Mouse (Mus musculus) heart, postnatal 25 days (tissue): ENCODE measurements around the gene Atp6v1g3. TPM values are rescaled to one million over a fixed set of nuclear protein-coding genes. Genes with fewer than 3 reads are reported as not detected.

Experiments used
- DNase-seq: peaks from one replicate; pipeline ENCODE4 v3.0.0; 2022; ENCODE audit warnings: low spot score
- intact Hi-C: fragments of 180-260 bp; cut with DNase I; formaldehyde crosslinking; loops from one replicate; pipeline ENCODE4 v1.15.1; 2025
- total RNA-seq, 2 experiments: library from RNA; stranded (reverse); gene quantifications; 2 replicates each; pipeline ENCODE4 v1.2.3; 2021

The Atp6v1g3 gene
- total RNA-seq, 2 experiments from 2014 or later: not detected

GRCm38 (mm10) chr1:138287665-138288064 is 14.1 kb downstream of the Atp6v1g3 start:
- no peak for DNase-seq
- intact Hi-C loops: no loop called here

GRCm38 (mm10) chr1:138288721-138289120 is 15.2 kb downstream of the Atp6v1g3 start:
- no peak for DNase-seq
- intact Hi-C loops: no loop called here

GRCm38 (mm10) chr1:138289455-138290425 is 16.2 kb downstream of the Atp6v1g3 start:
- no peak for DNase-seq
- intact Hi-C loops: no loop called here

- intact Hi-C loops: no loop called here
- DNase-seq: no peak
Measured at GRCm38 (mm10) chr1:138291463-138291862, 17.9 kb downstream of the Atp6v1g3 start.

GRCm38 (mm10) chr1:138294487-138294886 is 20.9 kb downstream of the Atp6v1g3 start:
- intact Hi-C loops: no loop called here
- no peak for DNase-seq

GRCm38 (mm10) chr1:138298156-138298555 is 24.6 kb downstream of the Atp6v1g3 start:
- intact Hi-C loops: no loop called here
- DNase-seq: no peak

GRCm38 (mm10) chr1:138299576-138299975 is 26.0 kb downstream of the Atp6v1g3 start:
- intact Hi-C loops: no loop called here

GRCm38 (mm10) chr1:138301920-138302319 is 28.4 kb downstream of the Atp6v1g3 start:
- no peak for DNase-seq
- intact Hi-C loops: no loop called here

More at GRCm38 (mm10) chr1:138299576-138299975, 26.0 kb downstream of the Atp6v1g3 start:
- no peak for DNase-seq

GRCm38 (mm10) chr1:138302756-138303155 is 29.2 kb downstream of the Atp6v1g3 start:
- DNase-seq: no peak
- intact Hi-C loops: no loop called here

- intact Hi-C loops: no loop called here
- no peak for DNase-seq
Measured at GRCm38 (mm10) chr1:138303296-138303695, 29.8 kb downstream of the Atp6v1g3 start.

GRCm38 (mm10) chr1:138304141-138304915 is 30.8 kb downstream of the Atp6v1g3 start:
- intact Hi-C loops: no loop called here

GRCm38 (mm10) chr1:138322657-138323056 is 49.1 kb downstream of the Atp6v1g3 start:
- intact Hi-C loops: no loop called here
- DNase-seq: no peak

More at GRCm38 (mm10) chr1:138304141-138304915, 30.8 kb downstream of the Atp6v1g3 start:
- no peak for DNase-seq

- intact Hi-C loops: no loop called here
- no peak for DNase-seq
Measured at GRCm38 (mm10) chr1:138323076-138323630, 49.6 kb downstream of the Atp6v1g3 start.

- DNase-seq: no peak
- intact Hi-C loops: loop anchor here (5.0 kb wide), 3 partner anchors 226 to 376 kb away; partner anchors contain the start of gene Nek7
Measured at GRCm38 (mm10) chr1:138326091-138326490, 52.6 kb downstream of the Atp6v1g3 start.

GRCm38 (mm10) chr1:138326566-138326965 is 53.0 kb downstream of the Atp6v1g3 start:
- no peak for DNase-seq
- intact Hi-C loops: loop anchor here (5.0 kb wide), 3 partner anchors 226 to 376 kb away; partner anchors contain the start of gene Nek7

GRCm38 (mm10) chr1:138327466-138328245 is 54.1 kb downstream of the Atp6v1g3 start:
- DNase-seq: no peak
- intact Hi-C loops: loop anchor here (1.0 to 5.0 kb wide), 5 partner anchors 225 to 425 kb away; partner anchors contain the start of gene Nek7

- intact Hi-C loops: loop anchor here (1.0 to 5.0 kb wide), 5 partner anchors 224 to 424 kb away; partner anchors contain the start of gene Nek7
- no peak for DNase-seq
Measured at GRCm38 (mm10) chr1:138328320-138328719, 54.8 kb downstream of the Atp6v1g3 start.

- no peak for DNase-seq
- intact Hi-C loops: no loop called here
Measured at GRCm38 (mm10) chr1:138330556-138330955, 57.0 kb downstream of the Atp6v1g3 start.

GRCm38 (mm10) chr1:138331596-138331995 is 58.1 kb downstream of the Atp6v1g3 start:
- intact Hi-C loops: no loop called here
- DNase-seq: no peak
